Mouse (Mus musculus) intestine, embryonic 14.5 days (tissue): Measurements from ENCODE around the gene Kif26b. TPM values are rescaled to one million over a fixed set of nuclear protein-coding genes. Genes with fewer than 3 reads are reported as not detected.

Experiments used
- ATAC-seq: fragments of 200-750 bp; cut with Nextera tagmentation; replicated peaks from 2 replicates; pipeline ENCODE4 v1.8.0; 2017; ENCODE audit warnings: low read depth, moderate number of reproducible peaks, moderate TSS enrichment, moderate library complexity; ENCODE audit not compliant: low FRiP score, low TSS enrichment
- DNase-seq: peaks from one replicate; pipeline ENCODE4 v3.0.0-alpha.2; 2018; ENCODE audit warnings: low spot score
- H3K27ac ChIP-seq: fragments of 300-500 bp; sonication (generic); 2 replicates; pipeline ENCODE4 v1.5.1; 2014; ENCODE audit warnings: low read depth, mild to moderate bottlenecking, control low read depth
- H3K27me3 ChIP-seq: fragments of 300-500 bp; sonication (generic); replicated peaks from 2 replicates; pipeline ENCODE4 v1.6.1; 2014; ENCODE audit warnings: low read length, control low read depth; ENCODE audit not compliant: control insufficient read depth, insufficient read depth
- H3K36me3 ChIP-seq: fragments of 300-500 bp; sonication (generic); 2 replicates; pipeline ENCODE4 v1.6.1; 2014; ENCODE audit warnings: low read length, control low read depth; ENCODE audit not compliant: control insufficient read depth, insufficient read depth
- H3K4me1 ChIP-seq: fragments of 300-500 bp; sonication (generic); replicated peaks from 2 replicates; pipeline ENCODE4 v1.6.1; 2014; ENCODE audit warnings: low read length, control low read depth, mixed read lengths; ENCODE audit not compliant: control insufficient read depth, insufficient read depth
- H3K4me2 ChIP-seq: fragments of 300-500 bp; sonication (generic); 2 replicates; pipeline ENCODE4 v1.6.1; 2014; ENCODE audit warnings: low read length
- H3K4me3 ChIP-seq: fragments of 300-500 bp; sonication (generic); 2 replicates; pipeline ENCODE4 v1.5.1; 2014; ENCODE audit warnings: low read depth, low read length, control low read depth, mixed read lengths
- H3K9ac ChIP-seq: fragments of 300-500 bp; sonication (generic); 2 replicates; pipeline ENCODE4 v1.6.1; 2014; ENCODE audit warnings: mild to moderate bottlenecking, low read length
- H3K9me3 ChIP-seq: fragments of 300-500 bp; sonication (generic); 2 replicates; pipeline ENCODE4 v1.6.1; 2016; ENCODE audit warnings: low read length, control low read depth; ENCODE audit not compliant: control insufficient read depth
- whole genome bisulfite sequencing: fragments of 180-500 bp; shearing (Covaris S2); extraction: QIAGEN DNeasy Blood & Tissue Kit; methylation state at CpG from one replicate; pipeline ENCODE4 v1.1.7; 2014; 5-methylcytosine and 5-hydroxymethylcytosine counted together
- polyA plus RNA-seq: library from polyadenylated mRNA; unstranded; fragments of >200 nt; fragmentation: Nextera tagmentation; extraction: Ambion mirVana; gene quantifications from 2 replicates; pipeline ENCODE4 v1.2.1, GENCODE M21; 2014

Gene Kif26b
- polyA plus RNA-seq, 1 experiment from 2014 or later = 8.8 TPM

GRCm38 (mm10) chr1:178912936-178913716 is 384.2 kb downstream of the Kif26b start:
- Histone ChIP-seq H3K9ac (no peak overlapping the region), H3K4me1 (peaks cover 14% of the 10 kb centered on the region), H3K9me3 (no peaks in the 10 kb centered on the region), H3K4me2 (no peak overlapping the region), H3K36me3 (peaks cover 17% of the 10 kb centered on the region; the same call in 1 of the 2 replicates), H3K27ac (no peak overlapping the region), H3K4me3 (no peak overlapping the region), H3K27me3 (no peaks in the 10 kb centered on the region)
- ATAC-seq (no peak), DNase-seq (no peak)
- 73% methylated on average over 6 of the region's 6 CpGs for WGBS

DNA sequence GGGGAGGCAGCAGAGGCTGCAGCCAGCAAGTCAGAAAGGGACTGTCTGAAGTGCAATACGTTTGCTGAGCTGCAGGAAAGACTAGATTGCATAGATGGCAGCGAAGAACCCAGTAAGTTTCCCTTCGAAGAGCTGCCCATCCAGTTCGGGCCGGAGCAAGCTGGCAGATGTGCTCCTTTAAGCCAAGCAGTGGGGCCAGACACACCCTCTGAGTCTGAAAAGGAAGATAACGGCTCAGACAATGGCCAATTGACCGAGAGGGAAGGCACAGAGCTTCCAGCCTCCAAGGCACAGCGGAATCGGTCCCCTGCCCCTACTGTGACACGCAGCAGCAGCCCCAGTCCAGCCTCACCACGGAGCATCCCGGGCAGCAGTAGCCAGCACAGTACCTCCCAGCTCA is 386.1 kb downstream of the Kif26b start:
- Histone ChIP-seq H3K4me2 (no peak overlapping the region), H3K9me3 (no peaks in the 10 kb centered on the region), H3K27me3 (no peaks in the 10 kb centered on the region), H3K4me3 (no peak overlapping the region), H3K9ac (no peak overlapping the region), H3K27ac (no peak overlapping the region), H3K36me3 (peaks cover 19% of the 10 kb centered on the region; the same call in 1 of the 2 replicates), H3K4me1 (peaks cover 14% of the 10 kb centered on the region)
- ATAC-seq (no peak), DNase-seq (no peak)
- 83% methylated on average over 12 of the region's 12 CpGs for WGBS

DNA sequence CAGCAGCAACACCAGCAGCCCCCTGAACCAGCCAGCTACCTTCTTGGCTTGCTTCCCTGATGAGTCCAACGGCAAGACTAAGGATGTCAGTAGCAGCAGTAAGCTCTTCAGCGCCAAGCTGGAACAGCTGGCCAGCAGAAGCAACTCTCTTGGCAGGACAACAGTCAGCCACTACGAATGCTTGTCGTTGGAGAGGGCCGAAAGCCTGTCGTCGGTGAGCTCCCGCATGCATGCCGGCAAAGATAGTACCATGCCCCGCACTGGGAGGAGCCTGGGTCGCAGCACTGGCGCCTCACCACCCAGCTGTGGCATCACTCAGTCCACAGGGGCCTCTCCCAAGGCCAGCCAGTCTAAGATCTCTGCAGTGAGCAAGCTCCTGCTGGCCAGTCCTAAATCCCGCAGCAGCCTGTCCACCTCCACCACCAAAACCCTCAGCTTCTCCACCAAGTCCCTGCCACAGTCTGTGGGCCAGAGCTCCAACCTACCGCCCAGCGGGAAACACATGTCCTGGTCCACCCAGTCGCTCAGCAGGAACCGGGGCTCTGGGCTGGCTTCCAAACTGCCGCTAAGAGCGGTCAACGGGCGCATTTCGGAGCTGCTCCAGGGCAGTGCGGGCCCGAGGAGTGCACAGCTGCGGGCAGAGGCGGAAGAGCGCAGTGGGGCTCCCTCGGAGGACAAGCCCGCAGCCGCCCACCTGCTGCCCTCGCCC is 388.4 kb downstream of the Kif26b start:
- H3K36me3 ChIP-seq = peaks cover 19% of the 10 kb centered on the region; the same call in 1 of the 2 replicates
- no peak overlapping the region for H3K9ac ChIP-seq
- H3K27ac ChIP-seq = no peak overlapping the region
- H3K4me1 ChIP-seq = peaks cover 4% of the 10 kb centered on the region
- 72% methylated on average over 31 of the region's 31 CpGs for WGBS
- no peak for DNase-seq
- H3K4me2 ChIP-seq = no peak overlapping the region
- ATAC-seq = no peak
- no peak overlapping the region for H3K4me3 ChIP-seq
- no peaks in the 10 kb centered on the region for H3K27me3 ChIP-seq
- H3K9me3 ChIP-seq = no peaks in the 10 kb centered on the region

- H3K4me1 ChIP-seq = no peaks in the 10 kb centered on the region
- H3K36me3 ChIP-seq = peaks cover 10% of the 10 kb centered on the region; the same call in 1 of the 2 replicates
- H3K27ac ChIP-seq = no peak overlapping the region
- H3K9me3 ChIP-seq = no peaks in the 10 kb centered on the region
- H3K4me2 ChIP-seq = no peak overlapping the region
- H3K4me3 ChIP-seq = no peak overlapping the region
- H3K9ac ChIP-seq = no peak overlapping the region
- DNase-seq (no peak), ATAC-seq (0 out of 2 replicates have a peak, but pooled peaks have one; percentile 40)
- WGBS = 62% methylated on average over 8 of the region's 8 CpGs
- H3K27me3 ChIP-seq = no peaks in the 10 kb centered on the region
Observed at GRCm38 (mm10) chr1:178924492-178925183, 395.7 kb downstream of the Kif26b start.

DNA sequence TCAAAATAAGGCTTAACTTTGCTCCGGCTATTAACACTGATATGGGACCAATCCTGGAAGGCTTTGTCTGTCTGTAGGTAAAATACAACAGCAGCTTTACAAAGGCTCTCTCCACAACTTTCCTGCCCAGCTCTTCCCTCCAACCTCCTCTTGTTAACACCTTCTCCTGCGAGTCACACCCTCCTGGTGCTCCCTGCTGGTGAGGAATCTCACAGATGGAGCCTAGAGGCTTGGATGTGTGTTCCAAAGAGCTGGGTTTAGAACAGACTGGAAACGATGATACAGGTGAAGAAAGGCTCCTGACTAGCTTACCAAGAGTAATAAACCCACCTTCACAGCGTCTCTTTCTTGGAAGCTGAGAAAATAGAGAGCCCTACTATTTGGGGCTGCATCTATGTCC is 400.6 kb downstream of the Kif26b start:
- no peak overlapping the region for H3K4me3 ChIP-seq
- no peaks in the 10 kb centered on the region for H3K9me3 ChIP-seq
- ATAC-seq = no peak
- H3K4me2 ChIP-seq = no peak overlapping the region
- no peaks in the 10 kb centered on the region for H3K4me1 ChIP-seq
- no peak overlapping the region for H3K9ac ChIP-seq
- WGBS = 61% methylated on average over 4 of the region's 4 CpGs
- H3K27ac ChIP-seq = no peak overlapping the region
- H3K36me3 ChIP-seq = peaks cover 27% of the 10 kb centered on the region
- H3K27me3 ChIP-seq = no peaks in the 10 kb centered on the region
- no peak for DNase-seq

DNA sequence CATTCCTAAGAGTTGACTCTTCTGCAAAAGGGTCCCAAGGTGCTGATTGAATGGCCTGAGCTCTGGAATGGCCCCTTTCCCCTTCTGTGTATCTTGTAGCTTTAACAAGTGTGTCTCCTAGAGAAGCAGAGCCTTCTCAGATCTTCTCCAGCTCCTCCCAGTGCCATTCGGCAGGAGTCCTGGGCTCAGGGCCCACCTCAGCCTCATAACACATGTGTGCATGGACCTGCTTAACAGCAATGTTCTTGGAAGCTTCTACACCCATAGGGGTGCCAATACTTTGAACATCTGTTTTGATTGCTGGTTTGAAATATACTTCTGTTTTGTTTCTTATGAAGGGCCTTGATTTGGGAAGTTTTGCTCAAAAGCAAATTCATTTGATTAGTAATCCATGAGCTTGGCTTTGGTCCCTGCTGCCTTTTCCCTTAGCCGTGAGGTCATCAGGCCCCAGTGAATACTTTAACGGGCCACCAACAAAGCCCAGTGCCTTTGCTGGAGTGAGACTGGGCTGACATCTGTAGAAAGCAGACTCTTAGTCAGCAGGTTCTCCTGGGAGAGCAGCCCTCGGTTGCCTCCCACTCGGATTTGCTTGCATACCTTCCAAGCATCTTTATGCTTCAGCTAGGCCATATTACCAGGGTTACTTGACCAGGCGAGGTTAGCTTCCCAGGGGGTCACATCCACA is 405.2 kb downstream of the Kif26b start:
- WGBS = 90% methylated on average over 6 of the region's 6 CpGs
- no peak overlapping the region for H3K9ac ChIP-seq
- 0 out of 2 replicates have a peak, but pooled peaks cover 3% of the 10 kb centered on the region for H3K4me1 ChIP-seq
- no peak overlapping the region for H3K4me3 ChIP-seq
- peaks cover 22% of the 10 kb centered on the region for H3K36me3 ChIP-seq
- H3K4me2 ChIP-seq = no peak overlapping the region
- no peak for DNase-seq
- no peaks in the 10 kb centered on the region for H3K27me3 ChIP-seq
- no peak for ATAC-seq
- H3K27ac ChIP-seq = no peak overlapping the region
- no peaks in the 10 kb centered on the region for H3K9me3 ChIP-seq

DNA sequence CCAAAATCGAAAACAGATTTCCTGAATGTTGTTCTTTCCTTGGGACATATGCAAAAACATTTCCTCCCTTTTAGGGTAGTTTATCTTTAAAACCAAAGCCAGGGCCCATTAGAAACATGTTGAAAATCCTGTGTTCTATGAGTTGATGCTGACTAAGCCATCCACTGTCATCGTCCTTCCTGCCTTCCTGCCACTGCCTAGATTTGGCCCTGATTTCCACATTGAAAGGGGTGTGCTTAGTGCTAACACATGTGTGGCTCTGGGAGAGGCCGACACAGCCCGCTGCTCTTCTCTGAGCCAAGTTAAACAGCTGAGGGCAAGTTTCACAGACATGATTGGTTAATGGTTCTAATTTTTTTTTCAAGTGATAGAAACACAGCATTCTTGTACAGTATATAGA is 407.5 kb downstream of the Kif26b start:
- WGBS = 51% methylated on average over 4 of the region's 4 CpGs
- Histone ChIP-seq H3K4me3 (no peak overlapping the region), H3K9ac (no peak overlapping the region), H3K27ac (no peak overlapping the region), H3K36me3 (peaks cover 14% of the 10 kb centered on the region), H3K4me2 (no peak overlapping the region), H3K9me3 (no peaks in the 10 kb centered on the region), H3K27me3 (no peaks in the 10 kb centered on the region), H3K4me1 (0 out of 2 replicates have a peak, but pooled peaks cover 3% of the 10 kb centered on the region)
- ATAC-seq (no peak), DNase-seq (no peak)

DNA sequence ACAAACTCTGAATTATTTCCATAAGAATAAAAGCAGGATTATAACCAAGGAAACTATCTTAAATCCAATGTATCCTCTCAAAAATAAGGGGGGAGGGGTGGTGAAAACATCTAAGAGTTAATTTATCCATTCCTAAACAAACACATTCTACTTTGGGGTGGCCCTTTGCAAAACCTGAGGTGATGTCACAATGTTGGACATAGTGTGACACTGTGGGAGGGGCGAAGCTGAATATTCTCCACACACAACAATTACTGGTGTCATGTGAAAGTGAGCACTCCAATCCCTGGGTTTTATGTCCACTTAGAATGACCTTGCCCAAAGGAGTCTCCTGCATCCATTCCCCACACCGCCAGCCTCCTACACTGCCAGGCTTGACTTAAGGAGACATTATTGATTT is 408.1 kb downstream of the Kif26b start:
- Histone ChIP-seq H3K9me3 (no peaks in the 10 kb centered on the region), H3K27me3 (no peaks in the 10 kb centered on the region), H3K4me3 (no peak overlapping the region), H3K4me2 (no peak overlapping the region), H3K27ac (no peak overlapping the region), H3K9ac (no peak overlapping the region), H3K4me1 (peaks cover 6% of the 10 kb centered on the region; the same call in 1 of the 2 replicates), H3K36me3 (peaks cover 11% of the 10 kb centered on the region)
- ATAC-seq (no peak), DNase-seq (no peak)
- WGBS = 88% methylated on average over 2 of the region's 2 CpGs
